Mouse (Mus musculus) liver, postnatal 0 days (tissue): ENCODE data around the gene Zfp764.

ENCODE experiments used
- CTCF ChIP-seq: sonication (generic); IDR thresholded peaks from 2 replicates; pipeline ENCODE4 v1.5.1; 2016; ENCODE audit warnings: antibody characterized with exemption, low read depth
- EP300 ChIP-seq: IDR thresholded peaks from 2 replicates; pipeline ENCODE4 v1.6.1; 2016; ENCODE audit warnings: antibody characterized with exemption, low read depth, mild to moderate bottlenecking

DNA sequence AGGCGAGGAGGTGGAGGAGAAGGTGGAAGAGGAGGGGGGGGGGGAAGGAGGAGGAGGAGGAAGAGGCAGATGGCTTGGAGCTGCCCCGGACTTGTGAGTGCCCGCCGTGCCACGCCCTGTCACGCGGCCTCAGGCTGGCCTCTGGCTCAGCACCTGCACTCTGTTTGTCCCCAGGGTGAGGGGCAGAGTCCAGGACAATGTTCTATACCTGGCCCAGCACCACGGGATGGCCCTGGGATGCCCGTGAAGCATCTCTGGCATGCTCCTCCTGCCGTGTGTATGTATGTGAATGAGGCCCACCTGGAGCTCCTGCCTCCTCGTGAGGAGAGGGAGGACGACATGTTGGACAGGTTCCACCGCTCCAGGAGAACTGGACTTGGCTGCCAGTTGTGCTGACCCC is 45.2 kb downstream of the Zfp764 start:
- no peak for TF ChIP-seq CTCF
- no peak for TF ChIP-seq EP300
